Mouse (Mus musculus) kidney, embryonic 16.5 days (tissue): ENCODE measurements at regions not wholly inside any gene's neighbourhood (a gene's known extent, or its start where the extent isn't known, plus 50 kb on each side); places are given as distances from the start of the nearest gene placed in this dataset.
"Not testable (repeated sequence)": the region's sequence is repeated elsewhere in the genome, so short reads cannot be mapped to it uniquely, and the experiment has no call there.

Source experiments
- ATAC-seq: fragments of 200-750 bp; cut with Nextera tagmentation; 2 replicates; pipeline ENCODE4 v1.8.0; 2017; ENCODE audit warnings: moderate TSS enrichment; ENCODE audit not compliant: low FRiP score, low TSS enrichment
- H3K27ac ChIP-seq: fragments of 300-500 bp; sonication (generic); 2 replicates; pipeline ENCODE4 v1.5.1; 2014; ENCODE audit warnings: low read length
- H3K27me3 ChIP-seq: fragments of 300-500 bp; sonication (generic); 2 replicates; pipeline ENCODE4 v1.6.1; 2014; ENCODE audit warnings: low read length, control low read depth, mixed read lengths; ENCODE audit not compliant: insufficient read depth
- H3K36me3 ChIP-seq: fragments of 300-500 bp; sonication (generic); 2 replicates; pipeline ENCODE4 v1.6.1; 2014; ENCODE audit warnings: low read length, control low read depth, mixed read lengths; ENCODE audit not compliant: insufficient read depth
- H3K4me1 ChIP-seq: fragments of 300-500 bp; sonication (generic); 2 replicates; pipeline ENCODE4 v1.6.1; 2014; ENCODE audit warnings: low read length, control low read depth, mixed read lengths; ENCODE audit not compliant: insufficient read depth
- H3K4me2 ChIP-seq: fragments of 300-500 bp; sonication (generic); replicated peaks from 2 replicates; pipeline ENCODE4 v1.6.1; 2014; ENCODE audit warnings: low read depth, low read length
- H3K4me3 ChIP-seq: fragments of 300-500 bp; sonication (generic); 2 replicates; pipeline ENCODE4 v1.5.1; 2014; ENCODE audit warnings: mild to moderate bottlenecking, low read length
- H3K9ac ChIP-seq: fragments of 300-500 bp; sonication (generic); replicated peaks from 2 replicates; pipeline ENCODE4 v1.6.1; 2014; ENCODE audit warnings: low read length
- H3K9me3 ChIP-seq: fragments of 300-500 bp; sonication (generic); 2 replicates; pipeline ENCODE4 v1.6.1; 2016; ENCODE audit warnings: low read length, control low read depth
- WGBS: fragments of 180-500 bp; shearing (Covaris S2); extraction: QIAGEN DNeasy Blood & Tissue Kit; methylation state at CpG from one replicate; pipeline ENCODE4 v1.1.7; 2014; 5-methylcytosine and 5-hydroxymethylcytosine counted together

GRCm38 (mm10) chr12:22951956-22952355 lies 828.1 kb downstream of the Gm10330 start:
- not testable (repeated sequence) for H3K4me3 ChIP-seq, H3K27me3 ChIP-seq, H3K27ac ChIP-seq, H3K4me1 ChIP-seq, H3K36me3 ChIP-seq, H3K9ac ChIP-seq, H3K4me2 ChIP-seq, ATAC-seq, H3K9me3 ChIP-seq
- 60% methylated on average over 3 of the region's 3 CpGs for WGBS

- not testable (repeated sequence) for H3K27ac ChIP-seq, H3K27me3 ChIP-seq, H3K4me1 ChIP-seq, H3K36me3 ChIP-seq, H3K9me3 ChIP-seq
- Histone ChIP-seq H3K9ac (peak overlapping the region; percentile 65), H3K4me3 (peak overlapping the region; percentile 54), H3K4me2 (peak overlapping the region; percentile 63)
- WGBS = under 1% methylated on average over 35 of the region's 53 CpGs
- peak; percentile 69 for ATAC-seq
Observed at GRCm38 (mm10) chr12:22906156-22906555, 873.9 kb downstream of the Gm10330 start.
